Mouse (Mus musculus) limb, embryonic 15.5 days (tissue): Measurements from ENCODE around the gene Spata13. TPM values are rescaled to one million over a fixed set of nuclear protein-coding genes. Genes with fewer than 3 reads are reported as not detected.

Experiments
- ATAC-seq: fragments of 200-750 bp; cut with Nextera tagmentation; 2 replicates; pipeline ENCODE4 v1.8.0; 2017; ENCODE audit warnings: low read depth, moderate TSS enrichment; ENCODE audit not compliant: insufficient number of reproducible peaks, low FRiP score, low TSS enrichment
- H3K27ac ChIP-seq: fragments of 300-500 bp; sonication (generic); 2 replicates; pipeline ENCODE4 v1.5.1; 2015; ENCODE audit warnings: moderate library complexity, mild to moderate bottlenecking, inconsistent platforms
- H3K27me3 ChIP-seq: fragments of 300-500 bp; sonication (generic); 2 replicates; pipeline ENCODE4 v1.6.1; 2015; ENCODE audit warnings: inconsistent platforms
- H3K36me3 ChIP-seq: fragments of 300-500 bp; sonication (generic); 2 replicates; pipeline ENCODE4 v1.6.1; 2015; ENCODE audit warnings: inconsistent platforms
- H3K4me1 ChIP-seq: fragments of 300-500 bp; sonication (generic); 2 replicates; pipeline ENCODE4 v1.6.1; 2015; ENCODE audit warnings: inconsistent platforms
- H3K4me2 ChIP-seq: fragments of 300-500 bp; sonication (generic); 2 replicates; pipeline ENCODE4 v1.6.1; 2015; ENCODE audit warnings: mild to moderate bottlenecking, inconsistent platforms
- H3K4me3 ChIP-seq: fragments of 300-500 bp; sonication (generic); 2 replicates; pipeline ENCODE4 v1.5.1; 2015; ENCODE audit warnings: mild to moderate bottlenecking, inconsistent platforms
- H3K9ac ChIP-seq: fragments of 300-500 bp; sonication (generic); 2 replicates; pipeline ENCODE4 v1.6.1; 2015; ENCODE audit warnings: inconsistent platforms
- H3K9me3 ChIP-seq: fragments of 300-500 bp; sonication (generic); 2 replicates; pipeline ENCODE4 v1.6.1; 2016; ENCODE audit warnings: inconsistent platforms
- WGBS: fragments of 180-500 bp; shearing (Covaris S2); methylation state at CpG from one replicate; pipeline ENCODE4 v1.1.7; 2015; 5-methylcytosine and 5-hydroxymethylcytosine counted together
- polyA plus RNA-seq: library from polyadenylated mRNA; unstranded; fragments of >200 nt; fragmentation: Nextera tagmentation; extraction: Ambion mirVana; gene quantifications from 2 replicates; pipeline ENCODE4 v1.2.1, GENCODE M21; 2015

The Spata13 gene
- polyA plus RNA-seq, 1 experiment from 2014 or later, result 10.0 TPM

- H3K4me1 ChIP-seq, result no peaks in the 10 kb centered on the region
- H3K36me3 ChIP-seq, result no peaks in the 10 kb centered on the region
- 94% methylated on average over 8 of the region's 8 CpGs for WGBS
- H3K9me3 ChIP-seq, result no peaks in the 10 kb centered on the region
- H3K27ac ChIP-seq, result no peak overlapping the region
- no peaks in the 10 kb centered on the region for H3K27me3 ChIP-seq
- no peak overlapping the region for H3K4me3 ChIP-seq
- H3K9ac ChIP-seq, result no peak overlapping the region
- no peak overlapping the region for H3K4me2 ChIP-seq
- no peak for ATAC-seq
Observed at GRCm38 (mm10) chr14:60660591-60660990, 26.8 kb downstream of the Spata13 start.

DNA sequence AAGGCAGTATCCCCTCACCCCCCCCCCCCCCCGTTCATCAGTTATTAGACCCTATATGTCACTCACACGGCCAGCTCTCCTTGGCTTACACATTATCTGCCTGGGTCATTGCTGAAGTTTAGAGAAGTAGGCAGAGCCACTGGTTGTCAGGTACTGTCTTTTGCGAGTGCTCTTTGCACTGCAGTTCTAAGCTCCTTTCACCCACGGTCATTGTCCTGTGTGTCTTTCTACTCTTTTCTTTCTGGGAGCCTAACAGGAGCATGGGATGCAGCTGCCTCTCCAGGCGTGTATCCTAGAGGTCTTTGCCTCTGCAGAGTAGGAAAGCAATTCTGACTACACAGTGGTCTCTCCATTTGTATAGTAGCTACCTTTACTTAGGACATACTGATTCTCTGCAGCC, 27.5 kb downstream of the Spata13 start:
- no peaks in the 10 kb centered on the region for H3K36me3 ChIP-seq
- H3K27ac ChIP-seq, result no peak overlapping the region
- WGBS, result 91% methylated on average over 5 of the region's 5 CpGs
- H3K4me1 ChIP-seq, result no peaks in the 10 kb centered on the region
- no peak overlapping the region for H3K4me3 ChIP-seq
- no peak overlapping the region for H3K4me2 ChIP-seq
- H3K9ac ChIP-seq, result no peak overlapping the region
- H3K9me3 ChIP-seq, result no peaks in the 10 kb centered on the region
- no peak for ATAC-seq
- H3K27me3 ChIP-seq, result no peaks in the 10 kb centered on the region

DNA sequence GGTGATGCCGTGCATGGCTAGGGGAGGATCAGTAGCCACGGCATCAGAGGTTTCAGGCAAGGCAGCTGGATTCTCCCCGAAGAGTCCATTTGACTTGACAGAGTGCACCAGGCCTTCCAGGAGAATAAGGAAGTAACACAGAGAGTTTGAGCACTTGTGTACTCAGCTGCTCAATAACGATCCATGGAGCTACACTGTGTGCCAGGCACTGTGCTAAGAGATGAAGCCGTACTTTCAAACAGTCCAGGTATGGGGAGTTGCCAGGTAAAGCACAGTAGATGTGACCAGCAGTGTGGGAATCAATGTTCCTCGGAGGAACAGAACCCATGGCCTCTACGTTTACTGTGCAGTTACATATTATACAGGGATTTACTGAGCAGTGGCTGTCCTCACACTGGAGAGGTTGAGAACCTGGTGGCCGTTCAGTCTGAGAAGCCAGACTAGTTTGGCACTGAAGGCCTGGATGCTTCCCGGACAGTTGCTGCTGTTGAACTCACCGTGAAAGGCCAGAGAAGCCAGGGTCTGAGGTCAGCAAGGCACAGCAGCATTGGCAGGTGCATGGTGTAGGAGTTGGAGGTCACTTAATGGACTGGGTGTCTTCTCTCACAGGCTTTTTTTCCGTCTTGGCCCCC, 29.6 kb downstream of the Spata13 start:
- no peaks in the 10 kb centered on the region for H3K27me3 ChIP-seq
- no peak overlapping the region for H3K4me3 ChIP-seq

DNA sequence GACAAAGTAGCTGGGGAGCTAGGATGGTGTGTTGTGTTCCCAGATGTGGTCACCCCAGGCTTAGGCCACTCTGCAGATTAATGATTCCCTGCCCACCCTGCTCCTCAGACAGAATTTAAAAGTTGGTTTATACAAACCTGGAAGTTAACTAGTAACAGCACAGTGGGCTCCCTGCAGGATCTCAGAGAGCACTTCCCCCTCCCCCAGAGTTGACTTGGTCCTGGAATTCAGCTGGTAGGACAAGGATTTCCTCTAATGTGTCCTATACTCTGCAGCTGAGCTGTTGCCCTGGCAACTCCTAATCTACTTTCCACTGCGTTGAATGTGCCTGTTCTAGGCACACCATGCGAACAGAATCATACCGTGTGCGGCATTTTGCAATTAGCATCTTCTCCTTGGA, 30.8 kb downstream of the Spata13 start:
- no peaks in the 10 kb centered on the region for H3K9me3 ChIP-seq
- H3K36me3 ChIP-seq, result no peaks in the 10 kb centered on the region
- H3K27ac ChIP-seq, result no peak overlapping the region
- no peak overlapping the region for H3K4me3 ChIP-seq
- ATAC-seq, result no peak
- no peaks in the 10 kb centered on the region for H3K27me3 ChIP-seq
- 60% methylated on average over 4 of the region's 4 CpGs for WGBS
- no peaks in the 10 kb centered on the region for H3K4me1 ChIP-seq
- no peak overlapping the region for H3K9ac ChIP-seq
- H3K4me2 ChIP-seq, result no peak overlapping the region

More for the DNA sequence above, 29.6 kb downstream of the Spata13 start:
- Histone ChIP-seq H3K4me2 (no peak overlapping the region), H3K9me3 (no peaks in the 10 kb centered on the region), H3K36me3 (no peaks in the 10 kb centered on the region), H3K4me1 (no peaks in the 10 kb centered on the region), H3K27ac (no peak overlapping the region), H3K9ac (no peak overlapping the region)
- WGBS, result 86% methylated on average over 11 of the region's 11 CpGs
- no peak for ATAC-seq

GRCm38 (mm10) chr14:60665263-60665662, 31.5 kb downstream of the Spata13 start:
- H3K27me3 ChIP-seq, result no peaks in the 10 kb centered on the region
- no peaks in the 10 kb centered on the region for H3K4me1 ChIP-seq
- no peak for ATAC-seq
- H3K27ac ChIP-seq, result no peak overlapping the region
- no peaks in the 10 kb centered on the region for H3K9me3 ChIP-seq
- H3K36me3 ChIP-seq, result no peaks in the 10 kb centered on the region
- no peak overlapping the region for H3K4me2 ChIP-seq
- whole genome bisulfite sequencing, result 52% methylated on average over 6 of the region's 6 CpGs
- no peak overlapping the region for H3K9ac ChIP-seq
- H3K4me3 ChIP-seq, result no peak overlapping the region

DNA sequence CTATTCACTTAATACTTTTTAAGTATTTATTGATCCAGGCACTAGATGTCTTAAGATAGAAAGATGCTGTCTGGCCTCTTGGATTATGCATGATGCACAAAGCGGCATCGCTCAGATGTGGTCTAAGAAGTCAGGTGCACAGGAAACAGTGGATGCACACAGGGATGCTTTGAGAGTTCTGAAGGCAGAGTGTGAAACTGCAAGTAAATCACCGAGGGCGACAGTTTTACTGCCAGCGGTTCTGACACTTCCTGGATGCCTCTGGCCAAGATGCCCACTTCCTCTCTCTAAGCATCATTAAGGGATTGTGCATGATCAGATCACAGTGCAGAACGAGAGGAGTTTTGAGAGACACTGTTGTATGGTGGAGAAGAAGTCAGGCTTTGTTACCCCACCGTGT, 32.5 kb downstream of the Spata13 start:
- Histone ChIP-seq H3K9ac (no peak overlapping the region), H3K36me3 (no peaks in the 10 kb centered on the region), H3K27me3 (no peaks in the 10 kb centered on the region), H3K27ac (no peak overlapping the region), H3K9me3 (no peaks in the 10 kb centered on the region), H3K4me3 (no peak overlapping the region), H3K4me1 (no peaks in the 10 kb centered on the region), H3K4me2 (no peak overlapping the region)
- WGBS, result 58% methylated on average over 7 of the region's 7 CpGs
- ATAC-seq, result no peak

DNA sequence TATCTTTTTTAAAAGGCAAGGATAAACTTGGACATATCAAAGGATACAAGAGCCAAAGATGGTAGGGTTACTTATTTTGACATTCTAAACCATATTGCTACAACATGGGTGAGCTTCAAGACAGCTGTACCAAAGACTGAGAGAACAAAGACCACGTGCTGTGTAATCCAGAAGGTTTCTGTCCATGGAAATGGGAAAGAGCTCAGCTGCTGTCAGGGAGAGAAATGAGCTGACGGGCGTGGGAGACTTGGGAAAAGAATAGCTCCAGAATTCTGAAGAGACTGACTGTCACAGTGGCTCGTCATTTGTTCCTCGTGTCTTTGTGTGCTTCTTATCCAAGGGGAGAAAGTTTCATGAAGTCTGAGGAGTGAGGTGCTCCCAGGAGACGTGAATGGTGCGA, 36.4 kb downstream of the Spata13 start:
- Histone ChIP-seq H3K4me2 (no peak overlapping the region), H3K36me3 (no peaks in the 10 kb centered on the region), H3K27ac (no peak overlapping the region), H3K4me1 (no peaks in the 10 kb centered on the region), H3K4me3 (no peak overlapping the region), H3K27me3 (no peaks in the 10 kb centered on the region), H3K9me3 (no peaks in the 10 kb centered on the region), H3K9ac (no peak overlapping the region)
- WGBS, result 77% methylated on average over 7 of the region's 7 CpGs
- ATAC-seq, result no peak

- 53% methylated on average over 2 of the region's 2 CpGs for WGBS
- no peak overlapping the region for H3K9ac ChIP-seq
- no peaks in the 10 kb centered on the region for H3K27me3 ChIP-seq
- H3K27ac ChIP-seq, result no peak overlapping the region
- no peak overlapping the region for H3K4me2 ChIP-seq
- no peak overlapping the region for H3K4me3 ChIP-seq
- no peak for ATAC-seq
- H3K36me3 ChIP-seq, result no peaks in the 10 kb centered on the region
- no peaks in the 10 kb centered on the region for H3K9me3 ChIP-seq
- H3K4me1 ChIP-seq, result no peaks in the 10 kb centered on the region
Observed at GRCm38 (mm10) chr14:60671504-60671903, 37.7 kb downstream of the Spata13 start.

GRCm38 (mm10) chr14:60675697-60676096, 41.9 kb downstream of the Spata13 start:
- Histone ChIP-seq H3K9ac (no peak overlapping the region), H3K36me3 (no peaks in the 10 kb centered on the region), H3K27ac (no peak overlapping the region), H3K4me3 (no peak overlapping the region), H3K4me1 (no peaks in the 10 kb centered on the region), H3K27me3 (no peaks in the 10 kb centered on the region), H3K9me3 (no peaks in the 10 kb centered on the region), H3K4me2 (no peak overlapping the region)
- ATAC-seq, result no peak
- 86% methylated on average over 4 of the region's 4 CpGs for WGBS

DNA sequence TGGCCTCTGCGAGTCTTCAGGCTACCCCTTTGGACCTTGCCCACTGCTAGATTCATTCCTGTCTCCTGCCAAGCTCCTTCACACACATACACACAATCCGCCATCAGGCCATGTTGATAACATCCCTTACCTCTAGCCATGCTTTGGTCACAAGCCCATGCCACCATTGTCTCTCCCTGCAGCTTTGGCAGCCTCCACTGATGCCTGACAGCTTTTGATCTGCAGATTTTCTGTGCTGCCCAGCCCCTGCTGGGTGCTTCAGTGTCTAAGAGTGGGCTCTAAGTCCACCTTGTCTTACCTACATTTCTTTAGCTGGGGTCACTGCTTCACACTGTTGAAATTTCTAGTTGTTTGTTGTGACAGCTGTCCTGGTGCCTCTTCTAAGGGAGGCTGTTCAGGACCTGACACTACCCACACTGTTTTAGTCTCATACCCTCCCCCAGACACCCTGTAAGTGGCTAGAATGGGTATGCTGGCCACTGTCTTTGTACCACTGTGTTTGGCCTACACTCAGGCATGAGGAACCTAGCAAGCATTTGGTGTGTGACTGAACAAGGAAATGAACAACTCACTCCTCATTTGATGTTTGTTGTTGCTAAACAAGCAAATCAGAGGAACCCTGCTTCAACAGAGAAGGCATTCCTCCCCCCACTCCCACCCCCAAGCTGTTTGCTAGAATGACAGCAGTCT, 43.0 kb downstream of the Spata13 start:
- no peaks in the 10 kb centered on the region for H3K27me3 ChIP-seq
- no peak overlapping the region for H3K4me2 ChIP-seq
- H3K9ac ChIP-seq, result no peak overlapping the region
- H3K4me1 ChIP-seq, result no peaks in the 10 kb centered on the region
- no peak for ATAC-seq
- no peaks in the 10 kb centered on the region for H3K9me3 ChIP-seq
- WGBS, result 82% methylated on average over 2 of the region's 2 CpGs
- no peak overlapping the region for H3K27ac ChIP-seq
- H3K36me3 ChIP-seq, result no peaks in the 10 kb centered on the region
- no peak overlapping the region for H3K4me3 ChIP-seq

DNA sequence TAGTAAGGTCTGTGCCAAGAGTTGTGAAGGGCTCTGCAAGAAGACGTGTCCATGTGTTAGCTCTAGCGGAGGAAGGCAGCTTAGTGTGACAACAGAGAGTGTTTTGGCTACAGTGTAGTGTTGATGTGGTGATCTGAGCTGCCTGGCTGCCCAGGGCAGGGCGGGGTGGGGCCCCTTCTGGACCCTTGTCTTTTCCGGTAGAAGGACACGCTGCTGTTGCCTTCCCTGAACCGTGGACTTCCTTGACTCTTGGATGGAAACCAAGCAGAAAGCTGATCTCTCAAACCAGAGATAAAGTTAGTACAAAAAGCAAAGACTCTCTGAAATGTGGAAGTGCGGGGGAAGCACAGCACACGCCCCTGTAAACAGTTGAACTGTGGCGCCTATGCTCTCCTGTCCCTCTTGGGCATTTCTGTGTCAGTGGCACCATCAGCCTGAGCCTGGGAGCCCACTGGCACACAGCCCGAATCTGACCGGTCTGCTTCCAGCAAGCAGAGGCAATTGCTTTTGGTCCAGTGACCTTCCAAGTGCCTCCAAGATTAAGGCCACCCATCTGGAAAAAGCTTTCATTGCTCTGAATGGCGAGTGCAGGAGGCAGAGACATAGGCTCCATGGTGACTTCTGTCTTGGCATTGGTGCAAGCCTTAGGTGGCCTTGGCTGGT, 48.7 kb downstream of the Spata13 start:
- H3K36me3 ChIP-seq, result no peaks in the 10 kb centered on the region
- H3K27me3 ChIP-seq, result peaks cover 4% of the 10 kb centered on the region; the same call in 1 of the 2 replicates
- 78% methylated on average over 12 of the region's 12 CpGs for WGBS
- no peaks in the 10 kb centered on the region for H3K4me1 ChIP-seq
- H3K9me3 ChIP-seq, result no peaks in the 10 kb centered on the region
- H3K27ac ChIP-seq, result no peak overlapping the region
- no peak overlapping the region for H3K9ac ChIP-seq
- no peak overlapping the region for H3K4me2 ChIP-seq
- ATAC-seq, result no peak
- H3K4me3 ChIP-seq, result no peak overlapping the region

DNA sequence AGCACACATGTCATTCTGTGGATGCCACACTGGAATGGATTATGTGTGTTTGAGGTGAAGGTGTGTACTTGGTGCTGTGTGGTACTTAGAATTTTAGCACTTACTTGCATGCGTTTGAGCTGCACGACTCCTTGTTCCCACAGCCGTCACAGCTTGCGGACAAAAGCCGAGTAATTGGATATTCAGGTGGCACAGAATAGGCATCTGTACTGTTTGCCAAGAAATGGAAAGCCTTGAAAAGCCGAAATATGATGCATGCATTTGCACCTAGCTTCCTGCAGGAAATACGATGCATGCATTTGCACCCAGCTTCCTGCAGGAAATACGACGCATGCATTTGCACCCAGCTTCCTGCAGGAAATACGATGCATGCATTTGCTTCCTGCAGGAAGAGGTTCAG, 50.2 kb downstream of the Spata13 start:
- Histone ChIP-seq H3K36me3 (no peaks in the 10 kb centered on the region), H3K4me3 (no peak overlapping the region), H3K27ac (no peak overlapping the region), H3K9ac (no peak overlapping the region), H3K9me3 (no peaks in the 10 kb centered on the region), H3K4me2 (no peak overlapping the region), H3K4me1 (no peaks in the 10 kb centered on the region), H3K27me3 (peaks cover 4% of the 10 kb centered on the region; the same call in 1 of the 2 replicates)
- ATAC-seq, result no peak
- 73% methylated on average over 10 of the region's 10 CpGs for WGBS
